Mouse (Mus musculus) spleen, postnatal 0 days (tissue): ENCODE measurements around the gene E130311K13Rik. TPM values are rescaled to one million over a fixed set of nuclear protein-coding genes. Genes with fewer than 3 reads are reported as not detected.

Experiments
- polyA plus RNA-seq: library from polyadenylated mRNA; unstranded; fragments of >200 nt; fragmentation: Nextera tagmentation; extraction: Ambion mirVana; gene quantifications from 2 replicates; pipeline ENCODE4 v1.2.1, GENCODE M21; 2015

The E130311K13Rik gene
- 3.3 and 3.6 TPM in 2 replicates for polyA plus RNA-seq

GRCm38 (mm10) chr3:63928878-63929859 is at the start of gene E130311K13Rik:
Gene E130311K13Rik (minus strand): TSS chr3:63929472.

GRCm38 (mm10) chr3:63975955-63976908 is 47.0 kb upstream of the E130311K13Rik start, which contains the start of gene Gmps:
Gene Gmps (plus strand): TSS chr3:63976106.

GRCm38 (mm10) chr3:63964100-63964921 is 35.0 kb upstream of the E130311K13Rik start, which contains the start of gene Slc33a1:
Gene Slc33a1 (minus strand): TSS chr3:63964768.

GRCm38 (mm10) chr3:63899309-63899695 is 30.0 kb downstream of the E130311K13Rik start, which contains the start of gene Plch1:
Gene Plch1 (minus strand): TSS chr3:63899472.

Other genes starting within 250 kb of the E130311K13Rik start
- gene Plch1, start 30.0 kb downstream of the E130311K13Rik start, polyA plus RNA-seq: 0.02 TPM in 1 of 2 replicates, not detected in the other
- 8.1 and 8.7 TPM in 2 replicates for gene Slc33a1, start 35.3 kb upstream of the E130311K13Rik start, polyA plus RNA-seq
- gene Gmps, start 46.6 kb upstream of the E130311K13Rik start, polyA plus RNA-seq: 22.5 and 24.8 TPM in 2 replicates
- not detected in 2 replicates for gene Vmn2r1, start 152.1 kb upstream of the E130311K13Rik start, polyA plus RNA-seq
- gene Vmn2r2, start 212.5 kb upstream of the E130311K13Rik start, polyA plus RNA-seq: not detected in 2 replicates